Mouse (Mus musculus) heart, embryonic 14.5 days (tissue): ENCODE results near the gene Olfr763. TPM values are rescaled to one million over a fixed set of nuclear protein-coding genes. Genes with fewer than 3 reads are reported as not detected.
"Not testable (repeated sequence)": the region's sequence is repeated elsewhere in the genome, so short reads cannot be mapped to it uniquely, and the experiment has no call there.

ENCODE experiments used
- ATAC-seq: fragments of 200-750 bp; cut with Nextera tagmentation; 2 replicates; pipeline ENCODE4 v1.8.0; 2017; ENCODE audit warnings: low read depth, moderate TSS enrichment; ENCODE audit not compliant: insufficient number of reproducible peaks, insufficient read depth, low FRiP score
- H3K27ac ChIP-seq, 2 experiments: fragments of 200-500 bp in 1 of 2; fragments of 300-500 bp in 1 of 2; sonication (generic) in 1 of 2; replicated peaks in 1 of 2; 2 replicates each; pipeline ENCODE4 v1.5.1; 2012 to 2014; ENCODE audit warnings: low read depth in 2 of 2, low read length in 2 of 2, control low read depth in 1 of 2, mild to moderate bottlenecking in 1 of 2, mixed read lengths in 1 of 2; ENCODE audit not compliant: control insufficient read depth in 1 of 2, insufficient read depth in 1 of 2
- H3K27me3 ChIP-seq: fragments of 300-500 bp; sonication (generic); 2 replicates; pipeline ENCODE4 v1.6.1; 2014; ENCODE audit warnings: mild to moderate bottlenecking, low read length, control low read depth; ENCODE audit not compliant: control insufficient read depth, insufficient read depth
- H3K36me3 ChIP-seq: fragments of 300-500 bp; sonication (generic); 2 replicates; pipeline ENCODE4 v1.6.1; 2014; ENCODE audit warnings: mild to moderate bottlenecking, control low read depth, low read length, mixed read lengths; ENCODE audit not compliant: control insufficient read depth, insufficient read depth
- H3K4me1 ChIP-seq, 2 experiments: fragments of 200-500 bp in 1 of 2; fragments of 300-500 bp in 1 of 2; sonication (generic) in 1 of 2; 2 replicates each; pipeline ENCODE4 v1.6.1; 2012 to 2014; ENCODE audit warnings: low read length in 2 of 2, control low read depth in 1 of 2, mixed read lengths in 1 of 2; ENCODE audit not compliant: control insufficient read depth in 2 of 2, insufficient read depth in 2 of 2
- H3K4me2 ChIP-seq: fragments of 300-500 bp; sonication (generic); 2 replicates; pipeline ENCODE4 v1.6.1; 2014; ENCODE audit warnings: mild to moderate bottlenecking, low read length
- H3K4me3 ChIP-seq, 2 experiments: fragments of 200-500 bp in 1 of 2; fragments of 300-500 bp in 1 of 2; sonication (generic) in 1 of 2; 2 replicates each; pipeline ENCODE4 v1.5.1; 2012 to 2014; ENCODE audit warnings: low read length in 2 of 2, mild to moderate bottlenecking in 2 of 2, control low read depth in 1 of 2, low read depth in 1 of 2, moderate library complexity in 1 of 2; ENCODE audit not compliant: control insufficient read depth in 1 of 2, insufficient read depth in 1 of 2
- H3K9ac ChIP-seq: fragments of 300-500 bp; sonication (generic); 2 replicates; pipeline ENCODE4 v1.6.1; 2014; ENCODE audit warnings: mild to moderate bottlenecking, low read length
- H3K9me3 ChIP-seq: fragments of 300-500 bp; sonication (generic); 2 replicates; pipeline ENCODE4 v1.6.1; 2016; ENCODE audit warnings: low read length, control low read depth; ENCODE audit not compliant: control insufficient read depth
- polyA plus RNA-seq: library from polyadenylated mRNA; unstranded; fragments of >200 nt; fragmentation: Nextera tagmentation; extraction: Ambion mirVana; gene quantifications from 2 replicates; pipeline ENCODE4 v1.2.1, GENCODE M21; 2014

Olfr763 gene
- polyA plus RNA-seq, 1 experiment from 2014 or later: not detected

DNA sequence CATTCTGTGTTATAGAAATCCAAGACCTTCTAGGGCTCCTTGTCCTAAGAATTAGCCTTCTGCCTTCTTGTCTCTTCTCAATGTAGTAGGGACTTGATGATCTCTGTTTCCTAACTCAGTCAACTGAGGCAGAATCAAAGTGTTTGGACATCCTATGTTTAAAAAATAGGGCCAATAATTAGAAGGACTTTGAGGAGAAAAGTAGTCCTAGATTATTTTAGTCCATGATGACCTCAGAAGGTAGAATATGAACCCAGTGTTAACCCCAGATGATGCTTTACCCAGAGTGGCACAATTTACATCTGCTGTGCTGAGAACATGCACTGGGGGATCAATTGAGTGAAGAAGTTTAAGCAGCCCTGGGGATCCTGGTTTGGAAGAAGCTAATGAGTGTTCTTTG is 39.3 kb downstream of the Olfr763 start, which contains the start of gene Olfr765:
Olfr765 (minus strand) TSS at position 101 of the 400 bp plus-strand sequence.
- not testable (repeated sequence) for H3K4me2 ChIP-seq, H3K4me3 ChIP-seq, H3K27me3 ChIP-seq, H3K36me3 ChIP-seq, ATAC-seq, H3K9me3 ChIP-seq, H3K27ac ChIP-seq, H3K4me1 ChIP-seq, H3K9ac ChIP-seq

Other genes with a start within 250 kb of the Olfr763 start
- gene Mmp19, start 219.9 kb upstream of the Olfr763 start, polyA plus RNA-seq: 1.1 and 1.8 TPM in 2 replicates
- gene Dnajc14, start 206.7 kb upstream of the Olfr763 start, polyA plus RNA-seq: 28.2 and 31.0 TPM in 2 replicates
- 16.6 and 18.2 TPM in 2 replicates for gene Tmem198b, start 206.4 kb upstream of the Olfr763 start, polyA plus RNA-seq
- gene Sarnp, start 193.5 kb upstream of the Olfr763 start, polyA plus RNA-seq: 157 and 168 TPM in 2 replicates
- 41.4 and 46.1 TPM in 2 replicates for gene Ormdl2, start 189.1 kb upstream of the Olfr763 start, polyA plus RNA-seq
- gene Gdf11, start 119.1 kb upstream of the Olfr763 start, polyA plus RNA-seq: 2.3 and 3.4 TPM in 2 replicates
- 363 and 394 TPM in 2 replicates for gene Cd63, start 109.8 kb upstream of the Olfr763 start, polyA plus RNA-seq
- 7.7 and 11.5 TPM in 2 replicates for gene Rdh5, start 87.9 kb upstream of the Olfr763 start, polyA plus RNA-seq
- 239 and 251 TPM in 2 replicates for gene Bloc1s1, start 86.8 kb upstream of the Olfr763 start, polyA plus RNA-seq
- gene Itga7, start 77.0 kb upstream of the Olfr763 start, polyA plus RNA-seq: 3.7 and 3.9 TPM in 2 replicates
- 0.32 TPM in 1 of 2 replicates, not detected in the other for gene Mettl7b, start 49.8 kb upstream of the Olfr763 start, polyA plus RNA-seq
- gene Olfr9, start 21.4 kb upstream of the Olfr763 start, polyA plus RNA-seq: not detected in 2 replicates
- gene Olfr764-ps1, start 29.1 kb downstream of the Olfr763 start, polyA plus RNA-seq: not detected in 2 replicates
- gene Olfr765, start 39.2 kb downstream of the Olfr763 start, polyA plus RNA-seq: not detected in 2 replicates
- not detected in 2 replicates for gene Olfr766-ps1, start 58.2 kb downstream of the Olfr763 start, polyA plus RNA-seq
- not detected in 2 replicates for gene Olfr767, start 72.1 kb downstream of the Olfr763 start, polyA plus RNA-seq
- not detected in 2 replicates for gene Olfr768, start 88.6 kb downstream of the Olfr763 start, polyA plus RNA-seq
- gene Olfr769, start 107.1 kb downstream of the Olfr763 start, polyA plus RNA-seq: not detected in 2 replicates
- gene Olfr770, start 128.2 kb downstream of the Olfr763 start, polyA plus RNA-seq: not detected in 2 replicates
- gene Olfr771, start 154.0 kb downstream of the Olfr763 start, polyA plus RNA-seq: not detected in 2 replicates
- gene Olfr772, start 167.1 kb downstream of the Olfr763 start, polyA plus RNA-seq: not detected in 2 replicates
- not detected in 2 replicates for gene Olfr773, start 176.6 kb downstream of the Olfr763 start, polyA plus RNA-seq
- gene Olfr774, start 225.4 kb downstream of the Olfr763 start, polyA plus RNA-seq: not detected in 2 replicates
- gene Olfr775, start 237.6 kb downstream of the Olfr763 start, polyA plus RNA-seq: not detected in 2 replicates
- gene Olfr776, start 248.3 kb downstream of the Olfr763 start, polyA plus RNA-seq: not detected in 2 replicates